Mouse (Mus musculus) lung, adult 2 months (tissue): Measurements from ENCODE around the gene Galnt9. TPM values are rescaled to one million over a fixed set of nuclear protein-coding genes. Genes with fewer than 3 reads are reported as not detected.

Experiments
- DNase-seq: peaks from one replicate; pipeline ENCODE4 v3.0.0; 2022
- H3K4me1 ChIP-seq: fragments of 200-500 bp; 2 replicates; pipeline ENCODE4 v1.6.1; 2011; ENCODE audit warnings: low read length; ENCODE audit not compliant: control insufficient read depth, insufficient read depth
- H3K4me3 ChIP-seq: fragments of 200-500 bp; replicated peaks from 2 replicates; pipeline ENCODE3; 2011; ENCODE audit warnings: low read depth, mild to moderate bottlenecking, control low read depth, low read length; ENCODE audit errors: extremely low read depth
- CTCF ChIP-seq: fragments of 200-500 bp; IDR thresholded peaks from 2 replicates; pipeline ENCODE4 v1.5.1; 2011; ENCODE audit warnings: mild to moderate bottlenecking, low read length, control low read depth; ENCODE audit not compliant: insufficient read depth
- POLR2A ChIP-seq: fragments of 200-500 bp; IDR thresholded peaks from 2 replicates; pipeline ENCODE4 v1.6.1; 2011; ENCODE audit warnings: low read depth, mild to moderate bottlenecking, control low read depth, low read length, borderline replicate concordance; ENCODE audit errors: extremely low read depth
- WGBS: fragments of 180-500 bp; shearing (Covaris S2); methylation state at CpG from one replicate; pipeline ENCODE4 v1.1.7; 2018; 5-methylcytosine and 5-hydroxymethylcytosine counted together
- polyA plus RNA-seq: library from polyadenylated mRNA; depleted of rRNA; stranded (reverse); fragments of >200 nt; gene quantifications from 2 replicates; pipeline ENCODE4 v1.2.3, GENCODE M21; 2012

The Galnt9 gene
- polyA plus RNA-seq, 1 experiment, result 0.60 TPM

DNA sequence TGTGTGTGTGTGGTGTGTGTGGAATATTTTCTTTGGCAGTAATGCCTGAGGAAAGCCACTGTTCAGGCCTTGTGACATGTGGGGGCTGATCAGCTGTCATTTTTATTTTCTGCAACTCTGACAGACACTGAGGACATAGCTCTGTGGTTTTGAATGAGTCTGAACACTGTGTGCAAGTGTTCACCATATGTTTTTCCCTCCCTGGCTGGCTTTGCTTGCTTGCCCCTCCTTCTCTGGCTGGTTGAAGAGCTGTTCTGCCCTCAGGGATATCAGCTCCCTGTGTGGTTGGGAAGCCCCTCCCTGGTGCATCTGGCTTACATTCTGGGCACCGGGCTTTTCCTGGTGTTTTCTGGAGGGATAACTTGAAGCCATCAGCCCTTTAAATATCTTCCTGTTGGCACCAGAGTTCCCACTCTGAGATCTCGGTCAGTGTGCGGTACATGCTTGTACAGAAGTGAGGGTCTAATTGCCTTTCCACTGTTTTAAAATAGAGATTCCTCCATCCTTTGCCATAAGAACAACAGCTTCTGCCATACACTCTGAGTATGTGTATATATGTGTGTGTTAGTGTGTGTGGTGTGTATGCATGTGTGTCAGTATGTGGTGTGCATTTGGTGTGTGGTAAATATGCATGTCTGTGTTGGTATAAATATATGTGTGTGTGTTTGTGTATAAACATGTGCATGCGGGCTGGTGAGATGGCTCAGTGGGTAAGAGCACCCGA, 67.4 kb downstream of the Galnt9 start:
- TF ChIP-seq CTCF (no peak), POLR2A (no peak)
- 73% methylated on average over 5 of the region's 5 CpGs for WGBS
- Histone ChIP-seq H3K4me3 (no peak overlapping the region), H3K4me1 (no peaks in the 10 kb centered on the region)
- no peak for DNase-seq

DNA sequence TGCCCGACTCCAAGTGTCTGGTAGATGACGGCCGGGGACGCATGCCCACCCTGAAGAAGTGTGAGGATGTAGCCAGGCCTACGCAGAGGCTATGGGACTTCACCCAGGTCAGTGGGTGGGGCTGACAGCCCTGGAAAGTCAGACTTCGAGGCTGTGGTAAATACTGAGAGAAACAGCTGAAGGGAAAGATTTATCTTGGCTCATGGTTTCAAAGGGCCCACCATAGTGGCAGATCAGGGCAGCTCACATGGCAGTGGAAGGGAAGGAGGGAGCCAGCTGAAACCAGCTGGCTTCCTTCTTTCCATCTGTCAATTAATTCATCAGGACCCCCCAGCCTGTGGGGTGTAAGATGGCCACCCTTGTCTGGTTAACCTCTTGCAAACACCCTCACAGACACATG, 75.1 kb downstream of the Galnt9 start:
- H3K4me3 ChIP-seq, result no peak overlapping the region
- no peaks in the 10 kb centered on the region for H3K4me1 ChIP-seq
- 80% methylated on average over 6 of the region's 6 CpGs for WGBS
- DNase-seq, result no peak
- TF ChIP-seq POLR2A (no peak), CTCF (no peak)

DNA sequence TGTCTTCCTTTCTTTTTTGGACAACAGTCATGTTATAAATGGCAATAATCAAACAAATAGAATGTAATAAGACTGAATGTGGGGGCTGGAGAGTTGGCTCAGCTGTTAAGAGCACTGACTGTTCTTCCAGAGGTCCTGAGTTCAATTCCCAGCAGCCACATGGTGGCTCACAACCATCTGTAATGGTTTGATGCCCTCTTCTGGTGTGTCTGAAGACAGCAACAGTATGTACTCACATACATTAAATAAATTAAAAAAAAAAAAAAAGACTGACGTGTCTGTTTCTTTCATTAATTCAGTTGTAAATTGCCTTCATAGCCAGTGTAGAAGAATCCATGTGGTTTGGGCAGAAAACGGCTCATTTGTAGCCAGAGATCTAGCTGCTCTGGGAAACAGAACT, 80.2 kb downstream of the Galnt9 start:
- WGBS, result 78% methylated on average over 2 of the region's 2 CpGs
- no peak for DNase-seq
- TF ChIP-seq CTCF (no peak), POLR2A (no peak)
- H3K4me1 ChIP-seq, result no peaks in the 10 kb centered on the region
- H3K4me3 ChIP-seq, result no peak overlapping the region

- 61% methylated on average over 10 of the region's 10 CpGs for whole genome bisulfite sequencing
- Histone ChIP-seq H3K4me1 (no peaks in the 10 kb centered on the region), H3K4me3 (no peak overlapping the region)
- TF ChIP-seq CTCF, result no peak
- no peak for TF ChIP-seq POLR2A
- DNase-seq, result no peak
These were observed 83.2 kb downstream of the Galnt9 start for GRCm38 (mm10) chr5:110627351-110627750.

GRCm38 (mm10) chr5:110628156-110628555, 84.0 kb downstream of the Galnt9 start:
- 24% methylated on average over 19 of the region's 19 CpGs for WGBS
- H3K4me3 ChIP-seq, result no peak overlapping the region
- DNase-seq, result no peak
- no peaks in the 10 kb centered on the region for H3K4me1 ChIP-seq
- TF ChIP-seq POLR2A (no peak), CTCF (no peak)

- no peak for DNase-seq
- Histone ChIP-seq H3K4me3 (no peak overlapping the region), H3K4me1 (no peaks in the 10 kb centered on the region)
- no peak for TF ChIP-seq POLR2A
- no peak for TF ChIP-seq CTCF
- 68% methylated on average over 2 of the region's 2 CpGs for WGBS
These were observed 85.5 kb downstream of the Galnt9 start for GRCm38 (mm10) chr5:110629525-110630120.

DNA sequence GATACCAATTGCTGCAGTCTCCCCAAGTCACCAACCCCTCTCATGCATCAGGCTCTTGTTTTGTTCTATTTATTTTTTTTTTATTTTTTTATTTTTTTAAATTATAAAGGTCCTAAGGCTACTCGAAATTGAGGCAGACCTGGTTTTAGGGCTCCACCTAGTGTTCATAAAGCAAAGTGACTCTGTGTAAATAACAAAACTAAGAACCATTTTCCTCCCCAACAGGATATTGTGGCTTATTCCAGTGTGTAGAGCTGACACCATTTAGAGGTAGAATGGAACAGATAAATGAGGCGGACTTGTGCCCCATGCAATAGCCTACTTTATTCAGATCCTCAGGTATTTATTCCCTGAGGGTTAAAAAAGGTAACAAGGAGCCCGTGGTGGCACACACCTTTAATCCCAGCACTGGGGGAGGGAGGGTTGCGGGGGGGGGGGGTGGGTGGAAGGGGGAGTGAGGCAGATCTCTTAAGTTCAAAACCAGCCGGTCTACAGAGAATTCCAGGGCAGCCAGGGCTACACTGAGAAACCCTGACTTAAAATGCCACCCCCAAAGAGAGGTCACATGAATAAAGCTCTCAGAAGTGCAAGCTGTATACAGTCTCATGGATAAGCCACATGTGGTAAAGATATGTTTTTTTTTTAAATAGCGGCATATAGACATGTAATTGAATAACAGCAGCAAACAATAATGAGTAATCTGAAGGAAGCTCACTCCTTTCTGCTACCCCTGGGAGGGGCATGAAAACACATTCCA, 92.0 kb downstream of the Galnt9 start:
- 34% methylated on average over 6 of the region's 6 CpGs for WGBS
- TF ChIP-seq CTCF (peak; percentile 44; the same call in 1 of the 2 replicates), POLR2A (no peak)
- no peak for DNase-seq
- Histone ChIP-seq H3K4me1 (peaks cover 2% of the 10 kb centered on the region), H3K4me3 (no peak overlapping the region)

DNA sequence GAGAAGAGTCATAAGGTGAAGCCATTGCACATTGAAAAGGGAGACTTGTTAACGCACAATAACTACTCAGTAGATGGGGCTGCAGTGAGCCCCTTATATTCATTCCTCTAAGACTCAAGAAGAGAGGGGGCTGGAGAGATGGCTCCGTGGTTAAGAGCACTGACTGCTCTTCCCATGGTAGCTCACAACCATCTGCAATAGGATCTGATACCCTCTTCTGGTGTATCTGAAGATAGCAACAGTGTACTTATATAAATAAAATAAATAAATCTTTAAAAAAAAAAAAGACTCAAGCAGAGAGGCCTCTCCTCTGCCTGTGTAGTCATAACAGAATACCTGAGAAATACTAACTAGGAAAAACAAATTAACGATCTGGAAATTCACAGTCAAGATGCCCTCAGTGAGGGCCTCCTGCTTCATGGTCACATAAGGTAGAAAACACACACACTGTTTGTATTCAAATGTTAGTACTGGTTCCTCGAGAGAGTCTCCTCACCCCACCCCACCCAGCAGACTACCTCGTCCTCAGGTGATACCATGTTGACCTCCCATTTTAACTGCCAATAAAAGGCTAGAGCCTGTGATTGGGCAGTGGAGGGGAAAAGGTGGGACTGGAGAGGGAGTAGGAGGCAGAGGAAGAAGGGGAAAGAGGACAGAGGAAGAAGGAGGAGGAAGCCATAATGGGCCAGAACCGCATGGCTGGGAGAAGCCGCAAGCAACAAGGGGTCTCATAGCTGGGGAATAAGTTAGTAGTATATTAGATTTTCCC, 94.3 kb downstream of the Galnt9 start:
- TF ChIP-seq POLR2A, result no peak
- TF ChIP-seq CTCF, result no peak
- H3K4me3 ChIP-seq, result no peak overlapping the region
- WGBS, result 76% methylated on average over 7 of the region's 7 CpGs
- peaks cover 2% of the 10 kb centered on the region for H3K4me1 ChIP-seq
- no peak for DNase-seq

GRCm38 (mm10) chr5:110639459-110639858, 95.3 kb downstream of the Galnt9 start:
- peak; percentile 54 for DNase-seq
- Histone ChIP-seq H3K4me3 (no peak overlapping the region), H3K4me1 (peaks cover 2% of the 10 kb centered on the region)
- TF ChIP-seq POLR2A, result no peak
- TF ChIP-seq CTCF, result peak; percentile 39
- 15% methylated on average over 12 of the region's 12 CpGs for WGBS
